Mouse (Mus musculus): ENCODE data around the gene Olfr963. TPM values are rescaled to one million over a fixed set of nuclear protein-coding genes. Genes with fewer than 3 reads are reported as not detected.
"Not testable (repeated sequence)": the region's sequence is repeated elsewhere in the genome, so short reads cannot be mapped to it uniquely, and the experiment has no call there.

Olfr963 gene
- not detected for total RNA-seq (2021)
- long read RNA-seq, experiment 1 = 0 reads
- long read RNA-seq, experiment 2 = 0 reads

DNA sequence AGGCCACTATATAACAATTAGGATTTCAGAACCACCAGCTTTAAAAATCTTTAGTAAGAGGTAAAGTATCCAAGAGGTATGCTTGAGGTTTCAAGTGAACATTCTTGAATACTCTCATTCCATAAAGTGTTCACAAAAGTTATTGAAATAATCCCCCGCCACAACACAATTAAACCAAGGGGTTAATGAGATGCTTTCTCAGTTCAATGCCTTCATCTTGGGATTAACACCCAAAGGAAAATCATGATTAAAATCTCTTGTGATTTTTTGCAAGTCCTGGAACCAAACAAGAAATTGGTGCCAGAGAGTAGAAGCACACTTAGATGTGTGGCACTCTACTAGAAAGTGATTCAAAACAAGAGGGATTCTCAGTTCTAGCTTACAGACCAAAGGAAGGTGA lies at the start of gene Olfr963:
Gene Olfr963 (plus strand): TSS at position 301 of the 400 bp plus-strand sequence.
- DNase-seq = no peak

DNA sequence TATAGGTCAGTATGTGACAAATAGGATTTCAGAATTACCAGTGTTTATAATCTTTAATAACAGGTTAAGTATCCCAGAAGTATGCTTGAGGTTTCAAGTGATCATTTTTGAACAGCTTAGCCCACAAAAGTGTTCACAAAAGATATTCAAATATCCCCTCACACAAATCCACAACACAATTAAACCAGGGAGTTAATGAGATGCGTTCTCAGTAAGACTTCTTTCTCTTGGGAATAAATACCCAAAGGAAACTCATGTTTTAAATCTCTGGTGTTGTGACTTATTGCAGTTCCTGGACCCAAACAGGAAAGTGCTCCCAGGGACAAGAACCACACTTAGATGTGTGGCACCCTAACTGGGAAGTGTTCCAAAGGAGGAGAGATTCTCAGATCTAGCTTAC lies 45.9 kb upstream of the Olfr963 start, which contains the start of gene Olfr960:
Gene Olfr960 (plus strand): TSS at position 301 of the 400 bp plus-strand sequence.
- DNase-seq = no peak

DNA sequence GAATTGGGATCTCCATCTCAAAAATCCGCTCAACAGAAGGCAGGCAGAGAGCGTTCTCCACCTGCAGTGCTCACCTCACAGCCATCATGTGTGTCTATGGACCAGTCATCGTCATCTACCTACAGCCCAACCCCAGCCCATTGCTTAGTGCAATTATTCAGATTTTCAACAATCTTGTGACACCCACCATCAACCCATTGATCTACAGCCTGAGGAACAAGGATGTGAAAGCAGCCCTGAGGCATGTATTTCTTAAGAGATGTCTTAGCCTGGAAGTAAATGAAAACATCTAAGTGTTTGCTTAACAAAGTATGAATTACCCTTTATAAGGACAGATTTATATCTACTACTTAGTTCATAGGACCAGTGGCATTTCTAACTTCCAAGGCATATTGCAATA lies 43.2 kb upstream of the Olfr963 start:
- DNase-seq = no peak

GRCm38 (mm10) chr9:39624711-39625110 lies 42.3 kb upstream of the Olfr963 start:
- no peak for DNase-seq

DNA sequence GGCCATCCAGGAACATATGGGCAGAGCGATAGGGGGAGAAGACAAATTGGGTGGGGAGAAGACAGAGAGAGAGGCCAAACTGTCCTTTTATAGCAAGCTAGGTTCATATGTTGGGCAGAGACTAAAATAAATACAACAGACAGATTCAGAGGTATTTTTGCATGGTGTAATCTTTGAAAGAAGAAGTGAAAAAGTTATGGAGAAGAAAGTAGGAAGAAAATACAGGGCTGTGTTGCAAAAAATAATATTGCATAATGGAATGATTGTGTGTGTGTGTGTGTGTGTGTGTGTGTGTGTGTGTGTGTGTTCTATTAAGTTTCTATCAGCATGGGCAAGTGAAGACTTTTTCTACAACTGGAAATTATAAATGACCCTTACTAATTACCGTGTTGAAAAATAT lies 37.9 kb upstream of the Olfr963 start:
- no peak for DNase-seq

- DNase-seq = no peak
Measured at GRCm38 (mm10) chr9:39633913-39634594, 33.0 kb upstream of the Olfr963 start.

DNA sequence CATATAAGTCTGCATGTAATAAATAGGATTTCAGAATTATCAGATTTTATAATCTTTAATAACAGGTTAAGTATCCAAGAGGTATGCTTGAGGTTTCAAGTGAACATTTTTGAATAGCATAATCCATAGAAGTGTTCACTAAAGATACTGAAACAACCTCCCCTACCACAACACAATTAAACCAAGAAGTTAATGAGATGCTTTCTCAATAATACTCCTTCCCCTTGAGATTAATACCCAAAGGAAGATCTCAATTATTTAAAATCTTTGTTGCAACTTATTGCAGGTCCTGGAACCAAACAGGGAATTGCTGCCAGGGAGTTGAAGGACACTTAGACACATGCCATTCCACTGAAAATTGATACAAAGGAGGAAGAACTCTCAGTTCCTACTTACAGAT lies 22.2 kb upstream of the Olfr963 start, which contains the start of gene Olfr961:
Gene Olfr961 (plus strand): TSS at position 301 of the 400 bp plus-strand sequence.
- no peak for DNase-seq

DNA sequence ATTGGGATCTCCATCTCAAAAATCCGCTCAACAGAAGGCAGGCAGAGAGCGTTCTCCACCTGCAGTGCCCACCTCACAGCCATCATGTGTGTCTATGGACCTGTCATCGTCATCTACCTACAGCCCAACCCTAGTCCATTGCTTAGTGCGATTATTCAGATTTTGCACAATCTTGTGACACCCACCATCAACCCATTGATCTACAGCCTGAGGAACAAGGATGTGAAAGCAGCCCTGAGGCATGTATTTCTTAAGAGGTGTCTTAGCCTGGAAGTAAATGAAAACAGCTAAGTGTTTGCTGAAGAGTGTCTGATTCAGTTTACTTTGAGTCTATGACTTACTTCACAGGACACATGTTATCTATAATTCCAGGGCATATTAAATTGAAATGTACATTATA lies 19.6 kb upstream of the Olfr963 start:
- no peak for DNase-seq

DNA sequence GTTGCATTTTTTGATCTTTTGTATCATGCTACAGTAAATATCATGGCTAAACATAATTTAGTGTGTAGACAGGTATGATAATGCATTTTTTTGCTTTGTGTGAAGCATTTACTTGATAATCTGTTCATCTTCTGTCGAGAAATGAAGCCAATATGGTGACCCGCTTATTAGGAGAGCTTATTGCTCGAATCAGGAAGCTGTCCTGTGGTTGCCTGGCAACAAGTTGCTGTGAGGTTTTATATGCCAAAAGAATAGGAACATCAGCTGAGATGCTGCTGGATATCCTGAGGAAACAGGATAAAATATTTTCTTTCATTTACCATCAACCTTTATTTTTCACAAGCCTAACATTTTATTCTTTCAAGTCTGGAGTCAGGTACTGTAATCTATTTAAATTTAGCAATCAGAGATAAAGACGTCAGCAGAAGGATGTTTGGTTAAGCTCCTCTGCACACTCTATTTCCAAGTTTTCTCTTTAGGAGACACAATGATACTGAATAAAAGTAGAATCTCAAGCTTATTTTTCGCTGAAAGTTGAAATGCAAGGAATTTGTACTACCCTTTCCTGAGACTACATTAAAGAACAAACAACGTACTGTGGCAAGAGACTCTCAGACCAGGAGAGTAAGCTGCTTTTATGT lies 12.1 kb upstream of the Olfr963 start:
- DNase-seq = no peak

- no peak for DNase-seq
Measured at GRCm38 (mm10) chr9:39669723-39670122, 2.7 kb downstream of the Olfr963 start.

DNA sequence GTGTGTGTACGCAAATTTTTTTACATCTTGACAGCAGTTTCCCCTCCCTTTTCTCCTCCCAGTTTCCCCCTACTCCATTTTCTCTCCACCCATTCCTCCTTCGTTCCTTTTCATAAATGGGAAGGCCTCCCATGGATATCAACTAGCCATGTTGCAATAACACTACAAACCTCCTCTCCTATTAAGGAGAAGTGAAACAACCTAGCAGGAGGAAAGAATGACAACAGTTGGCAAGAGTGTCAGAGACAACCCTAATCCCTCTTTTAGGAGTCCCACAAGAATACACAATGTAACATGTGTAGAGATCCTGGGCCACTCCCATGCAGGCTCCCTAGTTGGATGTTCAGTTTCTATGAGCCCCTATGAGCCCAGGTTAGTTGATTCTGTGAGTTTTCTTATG lies 7.8 kb downstream of the Olfr963 start:
- DNase-seq = no peak

DNA sequence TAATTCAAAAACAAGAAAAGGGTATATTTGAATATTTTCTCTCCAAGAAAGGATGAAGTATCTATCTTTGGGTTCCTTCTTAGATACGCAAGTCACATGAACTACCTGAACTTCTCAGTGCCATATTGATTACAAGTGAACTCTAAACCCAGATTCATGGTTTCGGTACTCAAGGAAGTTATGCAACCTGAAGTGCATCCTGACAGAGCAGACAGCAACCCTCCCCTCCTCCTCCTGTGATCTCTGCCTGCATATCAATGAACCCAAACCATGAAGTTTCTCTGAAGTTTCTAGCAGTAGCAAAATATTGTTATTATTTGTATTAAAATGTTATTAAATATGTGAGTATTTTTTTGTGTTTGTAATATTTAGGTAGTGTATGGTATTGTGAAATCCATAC lies 11.6 kb downstream of the Olfr963 start:
- no peak for DNase-seq

GRCm38 (mm10) chr9:39679280-39679679 lies 12.3 kb downstream of the Olfr963 start:
- no peak for DNase-seq

DNA sequence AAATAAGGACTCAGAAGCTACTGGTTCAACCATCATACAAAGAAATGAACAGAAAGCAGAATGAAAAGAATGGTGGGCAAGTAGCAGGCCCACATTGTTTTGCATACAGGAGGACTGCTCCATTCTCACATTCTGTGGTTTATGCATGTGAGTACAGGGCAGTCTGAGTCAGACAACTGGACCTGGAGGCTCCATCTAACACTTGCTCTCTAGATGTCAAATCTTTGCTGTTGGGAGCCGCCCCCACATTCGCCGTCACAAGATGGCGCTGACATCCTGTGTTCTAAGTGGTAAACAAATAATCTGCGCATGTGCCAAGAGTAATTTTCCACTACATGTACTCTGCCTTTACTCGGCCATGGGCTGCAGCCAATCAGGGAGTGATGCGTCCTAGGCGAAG lies 34.1 kb downstream of the Olfr963 start:
- DNase-seq = not testable (repeated sequence)

GRCm38 (mm10) chr9:39707017-39707416 lies 40.0 kb downstream of the Olfr963 start, which contains the start of gene Olfr149:
TSS of gene Olfr149 (minus strand) at chr9:39707117.
- no peak for DNase-seq

- DNase-seq = peak; percentile 27
Measured at GRCm38 (mm10) chr9:39708958-39709357, 42.0 kb downstream of the Olfr963 start.

- no peak for DNase-seq
Measured at GRCm38 (mm10) chr9:39711053-39711452, 44.0 kb downstream of the Olfr963 start, which contains the start of gene Olfr965. TSS of gene Olfr965 (plus strand) at chr9:39711353.

Other genes starting within 250 kb of the Olfr963 start
- gene Olfr952, start 240.1 kb upstream of the Olfr963 start, total RNA-seq (2021) = not detected
- gene Olfr954, start 210.5 kb upstream of the Olfr963 start, total RNA-seq (2021) = not detected
- not detected for gene Olfr955, start 195.3 kb upstream of the Olfr963 start, total RNA-seq (2021)
- gene Olfr44, start 173.2 kb upstream of the Olfr963 start, total RNA-seq (2021) = not detected
- not detected for gene Olfr957, start 151.4 kb upstream of the Olfr963 start, total RNA-seq (2021)
- gene Olfr958, start 113.2 kb upstream of the Olfr963 start, total RNA-seq (2021) = not detected
- gene Olfr959, start 91.6 kb upstream of the Olfr963 start, total RNA-seq (2021) = not detected
- 100 to 1,000 TPM; 113 to 117 TPM for gene AW551984, start 62.8 kb upstream of the Olfr963 start, total RNA-seq (2021)
- not detected for gene Olfr148, start 56.5 kb upstream of the Olfr963 start, total RNA-seq (2021)
- not detected for gene Olfr960, start 45.8 kb upstream of the Olfr963 start, total RNA-seq (2021)
- not detected for gene Olfr961, start 22.1 kb upstream of the Olfr963 start, total RNA-seq (2021)
- gene Olfr149, start 39.9 kb downstream of the Olfr963 start, total RNA-seq (2021) = not detected
- gene Olfr965, start 44.1 kb downstream of the Olfr963 start, total RNA-seq (2021) = not detected
- not detected for gene Olfr150, start 63.8 kb downstream of the Olfr963 start, total RNA-seq (2021)
- not detected for gene Olfr967, start 79.0 kb downstream of the Olfr963 start, total RNA-seq (2021)
- not detected for gene Olfr968, start 116.0 kb downstream of the Olfr963 start, total RNA-seq (2021)
- not detected for gene Olfr969, start 123.7 kb downstream of the Olfr963 start, total RNA-seq (2021)
- gene Olfr970, start 141.7 kb downstream of the Olfr963 start, total RNA-seq (2021) = not detected
- not detected for gene Olfr971, start 169.7 kb downstream of the Olfr963 start, total RNA-seq (2021)
- not detected for gene Olfr972, start 199.2 kb downstream of the Olfr963 start, total RNA-seq (2021)
- gene Olfr229, start 240.1 kb downstream of the Olfr963 start, total RNA-seq (2021) = not detected